Mouse (Mus musculus): ENCODE results near the gene Dab2ip. TPM values are rescaled to one million over a fixed set of nuclear protein-coding genes. Genes with fewer than 3 reads are reported as not detected.

Gene Dab2ip
- total RNA-seq, 2 experiments from 2014 or later, result 0.15 TPM; not detected in 1

DNA sequence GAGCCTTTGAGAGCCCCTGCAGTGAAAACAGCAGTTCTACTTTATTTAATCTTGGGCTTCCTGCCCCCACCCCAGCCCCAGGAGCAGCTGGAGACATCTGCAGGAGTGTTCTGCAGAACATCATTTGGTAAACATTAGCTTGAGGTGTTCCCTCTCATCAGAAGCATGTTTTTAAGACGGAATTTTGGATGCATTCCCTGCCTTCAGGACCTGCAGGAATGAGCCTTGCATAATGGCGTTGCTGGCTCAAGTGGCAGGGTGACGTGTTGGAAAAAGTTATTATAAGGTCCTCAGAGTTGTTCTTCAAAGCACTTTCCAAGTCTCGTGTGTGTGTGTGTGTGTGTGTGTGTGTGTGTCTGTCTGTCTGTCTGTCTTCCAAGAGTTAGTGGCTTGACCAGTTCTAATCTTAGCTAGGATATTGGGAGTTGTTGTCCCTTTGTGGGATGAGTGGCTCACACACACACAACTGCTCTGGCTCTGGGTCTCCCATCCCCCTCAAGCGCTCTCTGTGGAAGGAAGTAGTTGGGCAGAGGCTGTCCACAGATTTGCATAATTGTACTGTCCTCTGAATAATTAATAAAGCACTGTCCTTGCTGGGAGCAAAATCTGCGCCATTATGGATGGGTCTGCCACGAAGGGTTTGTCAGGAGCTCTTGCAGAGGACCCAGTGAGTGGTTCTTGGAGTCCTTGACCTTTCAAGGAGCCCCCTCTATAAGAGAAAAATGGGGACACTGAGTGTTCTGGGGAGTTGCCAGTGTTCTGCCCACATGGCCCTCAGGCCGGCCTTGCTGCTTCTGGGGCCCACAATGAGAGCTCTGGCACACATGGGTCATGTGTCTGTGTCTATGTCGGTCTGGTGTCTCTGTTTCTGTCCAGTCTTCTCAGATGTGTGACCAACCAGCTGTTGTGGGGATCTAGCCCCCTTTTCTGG is 114.2 kb downstream of the Dab2ip start:
- no peak for ATAC-seq (replicated peaks; ENCODE audit: low FRiP score, poor library complexity, severe bottlenecking)

DNA sequence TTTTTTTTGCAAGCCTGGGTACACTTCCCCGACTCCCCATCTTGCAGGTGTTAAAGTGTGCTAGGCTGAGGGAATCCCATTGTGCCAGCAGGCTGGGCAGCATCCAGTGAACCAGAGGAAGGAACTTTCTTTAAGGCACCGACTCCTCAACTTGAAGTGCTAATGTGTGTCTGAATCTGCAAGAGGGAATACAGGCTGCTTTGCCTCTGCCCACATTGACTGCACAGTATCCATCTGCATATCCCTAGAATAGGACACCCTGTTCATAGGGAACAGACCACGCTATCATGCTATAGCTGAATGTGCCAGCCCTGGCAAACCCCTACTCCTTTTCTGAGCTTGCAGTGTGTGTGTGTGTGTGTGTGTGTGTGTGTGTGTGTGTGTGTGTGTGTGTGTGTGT is 115.1 kb downstream of the Dab2ip start:
- ATAC-seq (replicated peaks; ENCODE audit: low FRiP score, poor library complexity, severe bottlenecking), result no peak

- no peak for ATAC-seq (replicated peaks; ENCODE audit: low FRiP score, poor library complexity, severe bottlenecking)
Observed at GRCm38 (mm10) chr2:35673986-35674385, 115.9 kb downstream of the Dab2ip start.

DNA sequence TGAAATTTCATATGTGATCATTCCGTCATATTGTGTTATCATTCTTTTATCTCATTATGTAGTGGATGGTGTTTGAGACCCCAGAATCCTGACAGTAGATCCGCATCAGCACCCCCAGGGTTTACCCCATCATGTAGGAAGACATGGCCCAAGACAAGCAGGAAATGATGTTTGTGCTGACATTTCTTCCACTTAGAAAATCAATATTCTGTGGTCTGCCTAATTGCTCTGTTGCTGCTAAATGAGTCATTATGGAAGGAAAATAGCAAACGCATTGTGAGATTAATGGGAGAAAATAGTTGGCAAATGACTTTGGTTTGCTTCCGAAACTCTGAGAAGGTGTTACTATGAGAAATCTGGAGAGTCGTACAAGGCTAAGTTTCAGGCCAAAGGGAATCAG is 116.4 kb downstream of the Dab2ip start:
- no peak for ATAC-seq (replicated peaks; ENCODE audit: low FRiP score, poor library complexity, severe bottlenecking)

- ATAC-seq (replicated peaks; ENCODE audit: low FRiP score, poor library complexity, severe bottlenecking), result no peak
Observed at GRCm38 (mm10) chr2:35676075-35676665, 118.1 kb downstream of the Dab2ip start.

DNA sequence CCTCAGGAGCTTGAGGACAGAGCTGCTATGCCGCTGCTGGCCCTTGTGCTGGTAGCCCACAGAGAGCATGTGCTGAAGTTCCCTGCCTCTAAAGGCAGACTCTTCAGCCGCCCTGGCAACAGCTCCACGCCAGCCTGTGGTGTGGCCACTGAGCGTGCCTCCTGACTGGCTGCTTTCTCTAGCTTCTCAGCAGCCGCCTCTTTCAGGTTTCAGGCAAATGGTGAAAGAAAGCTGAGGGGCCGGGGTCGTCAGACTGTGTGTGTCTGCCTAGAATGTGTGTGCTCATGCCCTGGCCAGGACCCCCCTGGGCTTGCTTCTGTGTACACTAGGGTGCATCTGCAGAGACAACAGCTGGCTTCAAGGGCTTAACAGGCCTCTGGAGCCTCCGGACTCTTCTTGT is 119.8 kb downstream of the Dab2ip start:
- ATAC-seq (replicated peaks; ENCODE audit: low FRiP score, poor library complexity, severe bottlenecking), result no peak

DNA sequence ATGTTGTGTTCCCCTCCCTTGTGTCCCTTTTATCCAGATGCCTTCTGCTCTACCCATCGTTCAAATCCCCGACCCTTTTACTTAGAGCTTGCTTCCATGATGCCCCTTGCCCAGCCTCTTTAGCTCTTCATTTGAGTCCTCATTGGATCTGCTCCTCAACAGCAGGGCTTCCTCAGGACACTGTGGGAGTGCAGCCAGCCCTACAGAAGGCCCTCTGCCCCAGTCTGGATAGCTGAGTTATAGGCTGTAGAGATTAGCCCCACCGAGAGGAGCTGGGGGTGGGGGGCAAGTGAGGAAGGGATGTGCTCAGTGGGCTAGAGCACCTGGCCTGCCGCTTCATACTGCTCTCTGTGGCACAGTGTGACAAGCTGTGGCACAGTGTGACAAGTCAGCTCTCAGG is 120.4 kb downstream of the Dab2ip start:
- ATAC-seq (replicated peaks; ENCODE audit: low FRiP score, poor library complexity, severe bottlenecking), result no peak

DNA sequence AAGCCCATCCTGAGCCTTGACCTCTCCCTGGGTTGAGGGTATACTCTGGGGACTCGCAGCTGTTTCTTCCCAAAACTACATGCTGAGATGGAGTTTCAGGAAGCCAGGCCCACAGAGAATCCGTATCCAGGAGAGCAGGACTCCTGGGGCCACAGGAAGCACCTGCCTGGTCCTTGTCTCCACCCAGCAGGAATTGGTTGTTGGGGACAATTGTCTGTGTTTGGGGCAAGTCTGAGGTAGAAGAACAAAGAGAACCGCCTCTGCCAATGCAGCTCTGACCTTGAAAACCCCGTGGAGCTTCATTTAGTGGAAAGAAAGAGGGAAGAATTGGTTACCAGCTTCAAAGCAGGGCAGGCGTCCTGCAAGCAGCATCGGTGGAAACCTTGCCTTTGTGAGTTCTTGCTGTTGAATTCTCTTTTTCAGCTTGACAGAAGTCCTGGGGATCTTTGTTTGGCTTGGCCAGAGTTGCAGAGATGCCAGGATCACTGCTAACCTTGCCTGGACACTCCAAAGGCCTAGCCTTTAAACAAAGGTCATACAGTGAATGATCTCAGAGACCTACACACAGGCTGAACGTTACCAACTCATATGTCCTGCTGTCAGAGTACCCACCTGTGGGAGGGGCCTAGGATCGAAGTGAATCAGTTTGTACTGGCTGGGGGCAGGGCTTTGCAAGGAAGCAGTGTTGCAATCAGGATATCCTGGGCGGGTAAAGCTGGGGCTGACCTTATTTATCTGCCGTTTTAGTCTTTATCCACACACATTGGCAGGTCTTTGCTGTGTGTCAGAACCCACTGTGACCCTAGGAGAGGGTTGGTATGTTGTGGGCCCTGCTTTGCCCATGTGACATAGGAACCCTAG is 122.0 kb downstream of the Dab2ip start:
- ATAC-seq (replicated peaks; ENCODE audit: low FRiP score, poor library complexity, severe bottlenecking), result no peak

GRCm38 (mm10) chr2:35680833-35681232 is 122.8 kb downstream of the Dab2ip start:
- ATAC-seq (replicated peaks; ENCODE audit: low FRiP score, poor library complexity, severe bottlenecking), result no peak

GRCm38 (mm10) chr2:35684005-35684404 is 125.9 kb downstream of the Dab2ip start:
- ATAC-seq (replicated peaks; ENCODE audit: low FRiP score, poor library complexity, severe bottlenecking), result no peak

- ATAC-seq (replicated peaks; ENCODE audit: low FRiP score, poor library complexity, severe bottlenecking), result no peak
Observed at GRCm38 (mm10) chr2:35684735-35685312, 126.8 kb downstream of the Dab2ip start.

GRCm38 (mm10) chr2:35686104-35686503 is 128.0 kb downstream of the Dab2ip start:
- ATAC-seq (replicated peaks; ENCODE audit: low FRiP score, poor library complexity, severe bottlenecking), result no peak

DNA sequence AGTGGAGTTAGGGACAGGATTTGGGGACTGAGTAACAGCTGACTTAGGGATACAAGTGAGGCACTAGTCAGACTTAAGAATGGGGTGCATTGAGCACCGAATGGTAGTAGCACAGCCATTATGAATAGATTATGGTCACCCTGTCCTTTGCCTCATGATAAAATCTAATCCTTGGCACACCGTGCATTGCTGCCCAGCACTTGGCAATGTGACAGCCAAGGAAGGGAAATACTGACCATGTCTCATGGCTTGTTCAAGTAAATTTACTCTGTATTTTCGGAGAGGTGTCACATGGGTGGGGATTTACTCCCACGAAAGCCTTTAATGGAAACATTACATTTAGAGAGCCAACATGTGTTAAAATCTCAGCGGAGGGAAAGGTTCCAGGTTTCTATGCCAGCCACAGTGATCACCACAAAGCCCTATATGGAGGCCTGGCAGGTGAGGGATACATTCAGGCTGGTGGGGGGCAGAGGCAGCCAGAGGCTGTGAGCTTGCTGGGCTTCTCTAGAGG is 129.5 kb downstream of the Dab2ip start:
- ATAC-seq (replicated peaks; ENCODE audit: low FRiP score, poor library complexity, severe bottlenecking), result no peak

DNA sequence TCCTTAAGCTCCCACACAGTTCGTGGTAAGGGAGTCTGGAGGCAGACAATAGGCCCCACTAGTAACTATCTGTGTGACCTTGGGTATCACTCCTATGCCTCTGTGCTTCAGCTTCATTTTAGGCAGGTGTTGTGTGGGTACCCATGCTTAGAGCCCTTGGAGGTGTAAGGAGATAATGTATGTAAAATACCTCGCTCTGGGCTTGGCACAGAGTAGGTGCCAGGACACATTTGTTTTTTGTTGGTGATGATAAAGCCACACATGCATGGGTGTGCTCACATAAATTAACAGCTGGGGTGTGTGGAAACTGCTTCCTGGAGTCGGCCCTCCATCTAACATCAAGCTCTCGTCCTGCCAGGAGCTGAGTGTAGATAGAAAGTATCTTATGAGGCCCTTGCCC is 130.1 kb downstream of the Dab2ip start:
- no peak for ATAC-seq (replicated peaks; ENCODE audit: low FRiP score, poor library complexity, severe bottlenecking)

- no peak for ATAC-seq (replicated peaks; ENCODE audit: low FRiP score, poor library complexity, severe bottlenecking)
Observed at GRCm38 (mm10) chr2:35688581-35688980, 130.5 kb downstream of the Dab2ip start.

DNA sequence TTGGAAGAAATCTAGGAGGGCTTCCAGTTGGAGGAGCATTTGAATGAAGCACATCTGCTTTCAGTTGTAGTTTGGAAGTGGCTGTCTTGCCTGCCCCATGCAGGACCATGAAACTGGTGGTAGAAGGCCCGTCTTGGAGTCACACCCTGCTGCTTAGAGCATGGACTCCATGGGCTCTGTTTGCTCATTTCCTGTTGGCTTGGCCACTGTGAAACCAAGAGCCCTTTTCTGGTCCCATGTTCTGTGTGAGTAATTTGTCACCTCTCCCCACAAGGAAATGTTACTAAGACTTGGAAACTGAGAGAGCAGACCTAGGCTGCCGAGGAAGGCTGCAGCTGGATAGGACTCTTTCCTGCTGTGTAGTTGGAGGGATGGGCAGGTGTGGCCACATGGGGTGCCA is 131.8 kb downstream of the Dab2ip start:
- no peak for ATAC-seq (replicated peaks; ENCODE audit: low FRiP score, poor library complexity, severe bottlenecking)

DNA sequence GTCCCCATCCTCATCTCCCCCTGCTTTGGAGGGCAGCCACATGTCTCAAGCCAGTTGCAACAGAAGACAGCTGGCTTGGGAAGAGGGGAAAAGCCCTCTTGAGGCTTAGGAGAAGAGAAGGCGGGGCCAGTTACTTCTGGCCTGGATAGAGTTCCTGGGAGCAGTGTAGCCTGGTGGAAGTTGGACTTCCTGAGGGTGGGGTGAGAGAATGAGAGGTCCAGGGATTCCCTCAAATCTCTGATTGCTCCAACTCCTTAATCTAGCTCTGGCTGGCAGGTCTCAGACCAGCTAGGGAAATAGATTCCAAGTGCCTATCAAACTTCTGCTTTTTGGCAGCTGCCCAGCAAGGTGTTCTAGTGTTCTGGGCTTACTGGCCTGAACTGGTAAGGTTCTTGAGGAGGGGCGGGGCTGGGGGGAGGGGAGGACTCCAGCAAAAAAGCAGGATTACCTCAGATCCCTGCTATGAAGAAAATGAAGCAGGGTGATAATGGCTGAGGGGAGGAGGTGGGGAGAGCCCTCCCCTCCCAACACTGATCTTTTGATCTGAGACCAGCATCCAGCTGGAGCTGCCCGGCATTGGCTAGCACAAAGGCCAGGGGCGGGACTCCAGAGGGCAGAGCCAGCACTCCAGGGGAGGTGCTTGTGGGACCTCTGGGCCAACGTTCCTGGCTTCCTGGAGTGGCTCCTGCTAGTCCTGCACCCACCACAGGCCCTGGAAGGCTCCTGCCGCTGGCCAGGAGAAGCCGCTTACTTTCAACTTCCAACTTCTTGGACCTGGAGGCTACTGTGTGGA is 133.4 kb downstream of the Dab2ip start:
- ATAC-seq (replicated peaks; ENCODE audit: low FRiP score, poor library complexity, severe bottlenecking), result no peak

- ATAC-seq (replicated peaks; ENCODE audit: low FRiP score, poor library complexity, severe bottlenecking), result 0 out of 2 replicates have a peak, but pooled peaks have one; percentile 31
Observed at GRCm38 (mm10) chr2:35692272-35692900, 134.3 kb downstream of the Dab2ip start.

DNA sequence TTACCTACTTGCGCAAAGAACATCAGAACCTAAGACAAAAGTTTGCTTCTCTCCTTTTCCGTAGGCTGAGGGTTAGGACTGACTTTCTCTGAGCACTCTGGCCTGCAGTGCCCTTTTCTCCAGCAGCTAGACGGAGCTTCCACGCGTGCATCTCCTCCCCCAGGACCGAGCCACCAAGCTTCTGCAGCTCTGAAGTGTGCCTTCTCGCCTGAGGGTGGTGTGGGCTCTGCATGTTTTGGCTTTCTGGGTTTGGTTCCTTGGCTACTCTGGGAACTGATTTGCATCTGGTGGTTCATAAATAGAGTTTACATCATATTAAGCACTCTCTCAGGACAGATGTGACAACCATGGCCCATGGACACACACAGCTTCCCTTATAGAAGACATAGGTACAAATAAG is 135.0 kb downstream of the Dab2ip start:
- no peak for ATAC-seq (replicated peaks; ENCODE audit: low FRiP score, poor library complexity, severe bottlenecking)
